Mouse (Mus musculus) limb, embryonic 15.5 days (tissue): ENCODE measurements around the gene Snrpd2. TPM values are rescaled to one million over a fixed set of nuclear protein-coding genes. Genes with fewer than 3 reads are reported as not detected.

Source experiments
- ATAC-seq: fragments of 200-750 bp; cut with Nextera tagmentation; 2 replicates; pipeline ENCODE4 v1.8.0; 2017; ENCODE audit warnings: low read depth, moderate TSS enrichment; ENCODE audit not compliant: insufficient number of reproducible peaks, low FRiP score, low TSS enrichment
- H3K27ac ChIP-seq: fragments of 300-500 bp; sonication (generic); 2 replicates; pipeline ENCODE4 v1.5.1; 2015; ENCODE audit warnings: moderate library complexity, mild to moderate bottlenecking, inconsistent platforms
- H3K27me3 ChIP-seq: fragments of 300-500 bp; sonication (generic); 2 replicates; pipeline ENCODE4 v1.6.1; 2015; ENCODE audit warnings: inconsistent platforms
- H3K36me3 ChIP-seq: fragments of 300-500 bp; sonication (generic); 2 replicates; pipeline ENCODE4 v1.6.1; 2015; ENCODE audit warnings: inconsistent platforms
- H3K4me1 ChIP-seq: fragments of 300-500 bp; sonication (generic); 2 replicates; pipeline ENCODE4 v1.6.1; 2015; ENCODE audit warnings: inconsistent platforms
- H3K4me2 ChIP-seq: fragments of 300-500 bp; sonication (generic); 2 replicates; pipeline ENCODE4 v1.6.1; 2015; ENCODE audit warnings: mild to moderate bottlenecking, inconsistent platforms
- H3K4me3 ChIP-seq: fragments of 300-500 bp; sonication (generic); 2 replicates; pipeline ENCODE4 v1.5.1; 2015; ENCODE audit warnings: mild to moderate bottlenecking, inconsistent platforms
- H3K9ac ChIP-seq: fragments of 300-500 bp; sonication (generic); 2 replicates; pipeline ENCODE4 v1.6.1; 2015; ENCODE audit warnings: inconsistent platforms
- H3K9me3 ChIP-seq: fragments of 300-500 bp; sonication (generic); 2 replicates; pipeline ENCODE4 v1.6.1; 2016; ENCODE audit warnings: inconsistent platforms
- WGBS: fragments of 180-500 bp; shearing (Covaris S2); methylation state at CpG from one replicate; pipeline ENCODE4 v1.1.7; 2015; 5-methylcytosine and 5-hydroxymethylcytosine counted together
- polyA plus RNA-seq: library from polyadenylated mRNA; unstranded; fragments of >200 nt; fragmentation: Nextera tagmentation; extraction: Ambion mirVana; gene quantifications from 2 replicates; pipeline ENCODE4 v1.2.1, GENCODE M21; 2015

Gene Snrpd2
- polyA plus RNA-seq, 1 experiment from 2014 or later: 130 TPM

DNA sequence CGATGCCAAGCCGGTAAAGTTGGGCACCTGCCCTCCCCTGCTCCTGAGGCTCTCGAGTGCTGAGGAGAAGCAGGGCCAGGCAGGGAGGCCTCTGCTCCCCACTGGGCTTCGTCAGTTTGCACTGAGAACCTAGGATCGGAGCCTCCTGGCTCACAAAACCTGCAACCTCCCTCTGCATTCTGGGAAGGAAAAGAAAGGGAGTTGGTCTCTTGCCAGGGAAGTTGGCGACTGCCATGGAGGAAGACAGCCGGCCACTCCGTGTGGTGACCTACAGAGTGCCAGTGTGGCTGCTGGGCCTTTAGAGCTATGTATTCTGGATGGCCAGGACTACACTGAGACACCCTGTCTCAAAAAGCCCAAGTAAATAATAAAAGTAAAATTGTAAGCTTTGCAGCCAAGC is 5.3 kb downstream of the Snrpd2 start:
- no peak overlapping the region for H3K4me3 ChIP-seq
- WGBS: 78% methylated on average over 8 of the region's 8 CpGs
- H3K27ac ChIP-seq: no peak overlapping the region
- no peak overlapping the region for H3K4me2 ChIP-seq
- peaks cover 38% of the 10 kb centered on the region for H3K36me3 ChIP-seq
- no peak for ATAC-seq
- H3K4me1 ChIP-seq: peaks cover 36% of the 10 kb centered on the region
- no peak overlapping the region for H3K9ac ChIP-seq
- H3K9me3 ChIP-seq: no peaks in the 10 kb centered on the region
- peaks cover 12% of the 10 kb centered on the region for H3K27me3 ChIP-seq

DNA sequence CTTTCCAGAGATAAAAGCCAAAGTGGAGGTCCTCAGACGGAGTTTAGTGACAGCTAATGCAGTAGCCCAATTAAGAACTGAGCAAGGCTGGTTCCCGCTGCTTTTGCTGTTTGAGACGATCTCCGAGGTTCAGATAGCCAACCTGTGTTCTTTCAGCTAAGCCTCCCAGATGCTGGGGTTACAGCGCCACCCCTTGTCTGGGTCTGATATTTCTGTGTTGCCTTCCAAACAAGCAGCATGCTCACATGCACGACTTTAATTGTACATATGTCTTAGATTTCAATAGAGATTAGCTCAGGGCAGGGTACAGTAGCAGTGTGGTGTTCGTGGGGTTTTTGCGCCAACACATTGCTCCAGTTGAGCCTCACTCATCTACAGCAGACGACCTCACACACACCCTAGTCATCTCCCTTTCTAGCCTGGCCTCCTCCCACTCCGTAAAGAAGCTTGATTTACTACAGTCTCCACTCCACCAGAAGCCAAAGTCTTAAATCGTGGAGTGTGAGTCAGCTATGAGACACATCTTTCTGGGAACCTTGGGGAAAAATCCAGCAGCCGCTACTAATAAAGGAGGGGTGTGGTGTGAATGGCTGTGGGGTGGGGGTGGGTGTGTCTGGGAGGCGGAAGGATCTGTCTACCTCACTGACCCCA is 6.4 kb downstream of the Snrpd2 start:
- peaks cover 36% of the 10 kb centered on the region for H3K4me1 ChIP-seq
- H3K9me3 ChIP-seq: no peaks in the 10 kb centered on the region
- H3K36me3 ChIP-seq: peaks cover 38% of the 10 kb centered on the region
- no peak overlapping the region for H3K4me3 ChIP-seq
- H3K9ac ChIP-seq: no peak overlapping the region
- H3K27me3 ChIP-seq: peaks cover 22% of the 10 kb centered on the region
- H3K27ac ChIP-seq: no peak overlapping the region
- ATAC-seq: no peak
- no peak overlapping the region for H3K4me2 ChIP-seq
- WGBS: 34% methylated on average over 13 of the region's 13 CpGs

DNA sequence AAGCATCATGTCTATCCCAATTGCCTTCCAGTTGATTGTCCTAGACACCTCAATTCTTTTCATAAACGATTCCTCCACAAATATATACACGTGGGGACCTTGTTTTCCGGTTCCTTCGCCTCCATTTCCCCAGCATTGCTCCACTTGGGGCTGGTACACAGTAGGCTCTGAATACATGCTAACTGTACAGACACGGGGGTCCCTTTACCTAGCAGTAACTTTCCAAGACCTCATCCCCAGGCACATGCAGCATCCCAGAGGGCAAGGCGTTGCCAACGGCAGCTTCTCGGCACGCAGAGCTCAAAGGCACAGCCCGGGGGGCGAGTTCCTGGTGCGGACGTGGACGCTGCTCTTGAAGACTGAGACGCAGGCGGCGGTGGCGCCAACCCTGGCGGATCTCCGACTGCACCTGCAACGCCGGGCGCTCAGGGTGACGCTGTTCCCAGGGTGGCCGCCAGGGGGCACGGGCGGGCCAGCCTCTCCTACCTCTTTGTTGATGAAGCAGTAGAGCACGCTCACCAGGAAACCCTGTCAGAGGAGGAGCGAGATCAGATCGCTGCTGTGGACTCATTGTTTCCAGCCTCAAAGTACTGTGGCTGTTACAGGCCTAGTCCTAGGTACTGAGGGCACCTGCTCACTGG is 7.8 kb downstream of the Snrpd2 start:
- 6% methylated on average over 30 of the region's 30 CpGs for WGBS
- H3K36me3 ChIP-seq: peaks cover 25% of the 10 kb centered on the region
- no peaks in the 10 kb centered on the region for H3K9me3 ChIP-seq
- H3K4me3 ChIP-seq: no peak overlapping the region
- peaks cover 23% of the 10 kb centered on the region for H3K27me3 ChIP-seq
- no peak for ATAC-seq
- H3K4me1 ChIP-seq: peaks cover 35% of the 10 kb centered on the region
- no peak overlapping the region for H3K9ac ChIP-seq
- no peak overlapping the region for H3K27ac ChIP-seq
- peak overlapping the region; percentile 31 for H3K4me2 ChIP-seq

DNA sequence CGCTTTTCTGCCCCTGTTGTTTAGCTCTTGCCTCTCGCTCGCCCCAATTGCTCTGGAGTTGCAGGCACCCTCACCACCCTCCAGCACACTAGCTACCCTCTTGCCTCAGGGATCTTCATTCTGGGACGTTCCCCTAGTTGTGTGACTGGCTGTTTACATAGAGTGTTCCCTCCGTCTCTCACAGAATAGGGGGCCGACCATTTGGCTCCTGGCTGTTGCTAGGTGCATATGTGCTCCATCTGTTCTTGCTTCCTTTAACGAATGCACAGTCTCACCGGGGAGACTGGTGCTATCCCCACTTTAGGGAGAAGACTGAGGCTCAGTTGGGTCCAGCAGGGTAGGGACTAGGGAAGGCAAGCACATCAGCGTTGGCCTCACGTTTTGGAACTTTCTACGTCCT is 9.1 kb downstream of the Snrpd2 start:
- no peak overlapping the region for H3K4me3 ChIP-seq
- peaks cover 13% of the 10 kb centered on the region for H3K36me3 ChIP-seq
- no peak overlapping the region for H3K27ac ChIP-seq
- H3K9ac ChIP-seq: no peak overlapping the region
- H3K4me1 ChIP-seq: peaks cover 37% of the 10 kb centered on the region
- ATAC-seq: no peak
- H3K9me3 ChIP-seq: no peaks in the 10 kb centered on the region
- peaks cover 30% of the 10 kb centered on the region for H3K27me3 ChIP-seq
- WGBS: 55% methylated on average over 11 of the region's 11 CpGs
- no peak overlapping the region for H3K4me2 ChIP-seq

DNA sequence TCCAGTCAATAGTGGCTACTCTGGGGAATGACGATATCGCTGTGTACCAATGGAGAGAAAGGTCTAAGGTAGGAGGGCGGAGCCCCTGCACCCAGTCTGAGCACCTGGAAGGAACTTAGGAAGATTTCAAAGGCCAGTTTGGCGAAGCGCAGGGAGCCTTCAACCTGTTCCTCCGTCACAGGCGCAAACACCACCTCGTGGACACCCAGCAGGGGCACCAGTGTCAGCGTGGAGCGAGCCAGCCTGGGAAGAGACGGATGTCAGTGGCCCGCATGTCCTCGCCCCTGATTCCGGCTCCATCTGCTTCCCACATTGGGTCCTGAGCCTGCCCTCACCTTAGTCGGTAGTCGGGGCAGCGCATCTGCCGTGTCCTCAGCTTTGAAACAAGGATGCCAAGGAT is 9.9 kb downstream of the Snrpd2 start:
- 9% methylated on average over 18 of the region's 18 CpGs for WGBS
- Histone ChIP-seq H3K27me3 (peaks cover 36% of the 10 kb centered on the region), H3K36me3 (peaks cover 8% of the 10 kb centered on the region), H3K9ac (no peak overlapping the region), H3K27ac (no peak overlapping the region), H3K4me2 (peak overlapping the region; percentile 74; the same call in 1 of the 2 replicates), H3K4me3 (peak overlapping the region; percentile 36), H3K9me3 (no peaks in the 10 kb centered on the region), H3K4me1 (peaks cover 45% of the 10 kb centered on the region)
- no peak for ATAC-seq

GRCm38 (mm10) chr7:19160115-19160514 is 10.6 kb downstream of the Snrpd2 start:
- WGBS: 1% methylated on average over 20 of the region's 20 CpGs
- no peaks in the 10 kb centered on the region for H3K9me3 ChIP-seq
- peaks cover 52% of the 10 kb centered on the region for H3K4me1 ChIP-seq
- ATAC-seq: no peak
- peaks cover under 1% of the 10 kb centered on the region; the same call in 1 of the 2 replicates for H3K36me3 ChIP-seq
- peaks cover 43% of the 10 kb centered on the region for H3K27me3 ChIP-seq
- peak overlapping the region; percentile 21; the same call in 1 of the 2 replicates for H3K9ac ChIP-seq
- peak overlapping the region; percentile 74 for H3K4me2 ChIP-seq
- no peak overlapping the region for H3K27ac ChIP-seq
- peak overlapping the region; percentile 36 for H3K4me3 ChIP-seq

DNA sequence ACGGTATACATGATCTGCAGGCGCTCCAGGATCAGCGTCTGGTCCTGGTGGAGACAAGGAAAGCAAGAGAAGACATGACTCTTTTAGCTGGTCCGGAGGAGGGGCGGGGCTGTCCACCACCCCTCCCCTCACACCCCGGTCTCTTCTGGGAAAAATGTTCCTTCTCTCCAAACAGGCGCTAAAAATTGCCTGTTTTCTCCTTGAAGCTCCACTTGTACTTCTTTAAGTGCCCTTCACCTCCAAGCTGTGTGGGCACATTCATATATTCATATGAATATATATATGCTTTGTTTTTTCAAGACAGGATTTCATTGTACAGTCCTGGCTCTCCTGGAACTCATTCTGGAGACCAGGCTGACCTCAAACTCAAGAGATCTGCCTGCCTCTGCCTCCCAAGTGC is 13.4 kb downstream of the Snrpd2 start:
- H3K4me3 ChIP-seq: no peak overlapping the region
- H3K36me3 ChIP-seq: no peaks in the 10 kb centered on the region
- peaks cover 38% of the 10 kb centered on the region for H3K4me1 ChIP-seq
- no peaks in the 10 kb centered on the region for H3K9me3 ChIP-seq
- ATAC-seq: no peak
- H3K4me2 ChIP-seq: no peak overlapping the region
- H3K27ac ChIP-seq: no peak overlapping the region
- no peak overlapping the region for H3K9ac ChIP-seq
- 70% methylated on average over 7 of the region's 7 CpGs for WGBS
- H3K27me3 ChIP-seq: peaks cover 45% of the 10 kb centered on the region

- Histone ChIP-seq H3K27me3 (peaks cover 43% of the 10 kb centered on the region), H3K4me1 (peaks cover 38% of the 10 kb centered on the region), H3K9me3 (no peaks in the 10 kb centered on the region), H3K9ac (no peak overlapping the region), H3K4me3 (no peak overlapping the region), H3K36me3 (no peaks in the 10 kb centered on the region), H3K4me2 (0 out of 2 replicates have a peak overlapping the region, but pooled peaks have one; percentile 21), H3K27ac (no peak overlapping the region)
- WGBS: 22% methylated on average over 12 of the region's 12 CpGs
- ATAC-seq: no peak
These were observed 14.2 kb downstream of the Snrpd2 start for GRCm38 (mm10) chr7:19163752-19164151.

DNA sequence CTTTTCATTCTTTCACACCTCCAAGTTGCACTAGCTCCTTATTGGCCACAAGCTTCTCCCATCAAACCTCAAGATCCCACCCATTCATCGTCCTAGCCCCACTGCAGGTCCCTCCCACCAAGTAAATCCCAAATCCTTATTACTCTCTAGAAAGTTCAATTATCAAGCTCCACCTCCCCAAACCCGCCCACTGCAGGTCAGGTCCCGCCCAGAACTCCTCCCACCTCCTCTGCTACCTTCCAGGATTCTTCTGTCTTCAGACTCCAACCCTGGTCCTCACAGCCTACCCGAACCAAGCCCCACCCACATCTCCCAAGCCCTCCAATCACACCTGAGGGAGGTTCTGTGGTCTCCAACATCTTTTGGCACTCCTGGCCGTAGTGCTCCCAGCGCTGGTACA is 14.7 kb downstream of the Snrpd2 start:
- H3K36me3 ChIP-seq: no peaks in the 10 kb centered on the region
- H3K27ac ChIP-seq: no peak overlapping the region
- peaks cover 39% of the 10 kb centered on the region for H3K27me3 ChIP-seq
- H3K4me1 ChIP-seq: peaks cover 37% of the 10 kb centered on the region
- H3K4me3 ChIP-seq: no peak overlapping the region
- peak; percentile 61 for ATAC-seq
- no peak overlapping the region for H3K9ac ChIP-seq
- peak overlapping the region; percentile 21 for H3K4me2 ChIP-seq
- no peaks in the 10 kb centered on the region for H3K9me3 ChIP-seq
- 4% methylated on average over 6 of the region's 6 CpGs for WGBS

DNA sequence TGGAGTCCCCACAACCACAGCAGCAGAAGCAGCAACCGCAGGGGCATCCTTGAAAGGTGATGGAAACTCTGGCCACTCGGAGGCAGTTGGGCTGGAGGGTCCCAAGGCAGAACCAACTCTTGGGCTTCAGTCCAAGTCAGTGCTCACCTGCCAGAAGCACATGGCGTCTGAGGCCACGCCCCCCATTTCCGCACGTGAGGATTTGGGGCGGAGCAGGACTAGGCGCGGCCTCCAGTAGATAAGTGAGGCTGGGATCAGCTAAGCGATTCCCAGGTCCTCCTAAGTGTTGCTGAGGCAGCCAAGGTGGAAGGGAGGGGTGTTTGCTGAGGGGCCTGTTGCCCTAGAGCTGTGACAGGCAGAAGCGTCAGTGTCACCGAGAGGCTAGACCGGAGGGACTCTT is 15.5 kb downstream of the Snrpd2 start:
- Histone ChIP-seq H3K9ac (no peak overlapping the region), H3K9me3 (no peaks in the 10 kb centered on the region), H3K27ac (no peak overlapping the region), H3K4me2 (0 out of 2 replicates have a peak overlapping the region, but pooled peaks have one; percentile 12), H3K27me3 (peaks cover 31% of the 10 kb centered on the region), H3K4me1 (peaks cover 29% of the 10 kb centered on the region), H3K36me3 (no peaks in the 10 kb centered on the region), H3K4me3 (no peak overlapping the region)
- WGBS: 2% methylated on average over 13 of the region's 13 CpGs
- no peak for ATAC-seq

DNA sequence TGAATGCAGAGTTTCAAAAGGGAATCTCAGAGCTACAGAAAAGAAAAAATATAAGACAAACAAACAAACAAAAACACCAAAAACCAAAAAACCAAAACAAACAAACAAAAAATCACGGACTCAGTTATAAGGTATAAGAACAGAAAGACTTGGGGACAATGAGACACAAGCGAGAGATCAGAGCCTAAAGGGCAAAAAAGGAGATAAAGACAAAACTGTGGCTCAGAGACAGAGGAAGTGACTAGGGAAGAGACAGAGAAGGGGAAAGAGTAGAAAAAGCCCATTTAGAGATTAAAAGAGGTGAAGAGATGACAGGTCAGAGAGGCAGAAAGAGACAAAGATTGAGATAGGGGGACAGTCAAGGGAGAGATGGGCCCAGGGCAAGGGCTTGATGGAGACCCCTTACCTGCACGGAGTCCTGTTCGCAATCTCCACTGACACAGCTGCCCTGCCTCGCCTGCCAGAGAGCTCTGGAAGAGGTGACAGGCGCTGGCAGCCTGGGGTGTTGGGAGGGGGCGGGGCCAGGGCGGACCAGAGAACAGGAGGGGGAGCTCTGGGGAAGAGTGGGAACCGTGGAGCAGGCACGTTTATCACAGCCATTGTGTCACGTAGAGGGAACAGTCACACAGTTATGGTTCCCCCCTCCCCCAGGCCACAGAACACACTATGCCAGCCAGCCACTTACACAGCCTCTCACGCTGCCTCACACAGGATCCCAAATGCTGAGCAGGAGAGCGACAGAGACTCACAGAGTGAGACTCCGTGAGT is 16.3 kb downstream of the Snrpd2 start, which contains the start of gene Gipr:
Gene Gipr (minus strand): TSS at position 472 of the 768 bp plus-strand sequence.
- H3K9ac ChIP-seq: no peak within 1 kb of the TSS
- WGBS: 13% methylated on average over 14 of the region's 14 CpGs
- H3K36me3 ChIP-seq: no peaks in the 10 kb centered on the region
- ATAC-seq: no peak
- peaks cover 23% of the 10 kb centered on the region for H3K27me3 ChIP-seq
- no peak within 1 kb of the TSS for H3K27ac ChIP-seq
- peaks cover 23% of the 10 kb centered on the region for H3K4me1 ChIP-seq
- no peaks in the 10 kb centered on the region for H3K9me3 ChIP-seq
- H3K4me3 ChIP-seq: no peak within 1 kb of the TSS
- H3K4me2 ChIP-seq: 0 out of 2 replicates have a peak within 1 kb of the TSS, but pooled peaks have one; percentile 12

DNA sequence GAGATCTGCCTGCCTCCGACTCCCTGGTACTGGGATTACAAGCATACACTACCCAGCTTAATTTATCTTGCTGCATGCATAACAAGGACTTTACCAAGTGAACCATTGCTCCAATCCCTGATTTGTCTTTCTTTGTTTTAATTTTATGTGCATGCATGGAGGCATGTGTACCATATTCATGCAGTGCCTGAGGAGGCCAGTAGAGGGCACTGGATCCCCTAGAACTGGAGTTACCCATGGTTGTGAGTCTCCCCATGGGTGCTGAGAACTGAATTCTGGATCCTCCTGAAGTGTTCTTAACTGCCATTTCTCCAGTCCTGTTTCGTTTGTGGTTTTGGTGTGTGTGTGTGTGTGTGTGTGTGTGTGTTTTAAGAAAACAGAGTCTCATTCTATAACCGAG is 17.5 kb downstream of the Snrpd2 start:
- H3K4me2 ChIP-seq: no peak overlapping the region
- no peak overlapping the region for H3K27ac ChIP-seq
- peaks cover 23% of the 10 kb centered on the region for H3K27me3 ChIP-seq
- peaks cover 23% of the 10 kb centered on the region for H3K4me1 ChIP-seq
- no peaks in the 10 kb centered on the region for H3K9me3 ChIP-seq
- no peaks in the 10 kb centered on the region for H3K36me3 ChIP-seq
- no peak overlapping the region for H3K9ac ChIP-seq
- 80% methylated on average over 3 of the region's 3 CpGs for WGBS
- H3K4me3 ChIP-seq: no peak overlapping the region
- no peak for ATAC-seq
